Mouse (Mus musculus): Measurements from ENCODE around the gene Cox5a.

DNA sequence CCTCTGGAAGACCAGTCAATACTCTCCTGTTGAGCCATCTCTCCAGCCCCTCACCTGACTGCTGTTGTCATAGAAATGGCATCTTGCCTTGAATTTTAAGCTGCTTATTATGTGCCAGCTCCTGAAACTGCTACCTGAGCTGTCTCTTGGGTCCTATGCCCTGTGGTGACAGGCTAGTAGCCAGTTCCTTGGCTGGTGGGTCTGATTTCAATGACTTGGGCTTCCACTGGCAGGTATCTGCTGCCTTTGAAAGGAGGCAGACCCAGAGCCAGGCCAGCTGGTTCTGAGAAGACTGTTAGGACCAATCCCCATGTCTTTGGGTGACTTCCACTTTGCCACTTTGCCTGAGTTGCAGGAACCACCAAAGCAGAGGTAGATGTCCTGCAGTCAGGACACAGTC lies 53.3 kb downstream of the Cox5a start:
- TF ChIP-seq POLR2A (IDR thresholded peaks at IDR 0.05; ENCODE audit: control insufficient read depth, extremely low read depth, insufficient read depth, low read length, poor library complexity) (no peak), CTCF (IDR thresholded peaks at IDR 0.05; ENCODE audit: borderline replicate concordance, control insufficient read depth, extremely low read depth, insufficient read depth, low read length, poor library complexity) (no peak)
